Mouse (Mus musculus) brain, adult 2 months (tissue): ENCODE measurements around the gene Khdc4.

ENCODE experiments used
- DNase-seq: peaks from one replicate; pipeline ENCODE4 v3.0.0; 2011; ENCODE audit warnings: low read depth, low spot score

Gene Khdc4

DNA sequence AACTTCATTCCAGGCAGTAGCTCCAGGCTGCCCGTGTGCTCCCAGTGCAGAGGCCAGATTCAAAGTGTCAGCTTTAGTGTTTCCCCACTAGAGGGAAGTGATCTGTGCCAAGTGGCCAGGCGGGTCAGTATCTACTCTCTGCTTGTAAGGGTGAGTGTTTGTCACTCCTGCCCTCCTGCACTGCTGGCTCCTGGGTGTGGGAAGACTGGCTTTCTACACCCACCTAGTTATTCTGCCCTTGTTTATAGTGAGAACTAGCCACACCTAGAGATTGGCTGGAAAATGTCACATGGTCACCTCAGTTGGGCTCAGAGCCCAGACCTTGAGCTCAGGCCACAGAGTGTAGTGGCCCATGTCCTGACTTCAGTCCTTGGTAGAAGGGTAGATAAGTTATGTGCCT, 33.5 kb downstream of the Khdc4 start:
- peak; percentile 65 for DNase-seq

DNA sequence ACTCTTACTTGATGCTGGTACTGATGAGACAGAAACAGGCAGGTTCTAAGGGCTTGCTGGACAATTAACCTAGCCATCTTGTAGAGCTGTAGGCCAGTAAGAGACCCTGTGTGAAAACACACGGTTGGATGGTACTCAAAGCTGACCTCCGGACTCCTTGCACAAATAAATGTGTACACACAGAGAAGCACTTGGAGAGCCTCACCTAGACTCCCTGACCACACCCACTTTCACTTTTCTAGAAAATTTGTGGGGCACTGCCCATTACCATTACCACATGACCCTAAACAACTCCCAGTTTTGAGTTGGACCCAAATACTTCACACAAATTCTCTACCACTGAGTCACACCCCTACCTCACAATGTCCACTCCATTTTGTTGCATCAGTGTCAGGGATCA, 51.0 kb downstream of the Khdc4 start:
- no peak for DNase-seq

DNA sequence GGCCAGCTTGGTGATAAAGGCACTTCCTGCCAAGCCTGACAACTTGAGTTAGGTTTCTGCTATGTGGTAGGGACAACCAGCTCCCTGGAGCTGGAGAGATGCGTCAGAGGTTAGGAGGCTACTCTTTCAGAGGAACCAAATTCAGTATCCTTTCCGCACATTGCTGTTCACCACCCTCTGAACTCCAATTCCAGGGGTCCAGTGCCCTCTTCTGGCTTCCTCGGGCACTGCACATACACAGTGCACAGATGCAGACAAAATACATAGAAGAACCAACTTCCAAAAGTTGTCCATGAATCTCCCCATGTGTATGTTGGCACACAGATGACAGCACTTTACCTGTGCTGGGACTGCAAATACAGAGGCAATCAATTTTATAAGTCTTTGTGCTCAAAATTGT, 53.0 kb downstream of the Khdc4 start:
- peak; percentile 59 for DNase-seq

DNA sequence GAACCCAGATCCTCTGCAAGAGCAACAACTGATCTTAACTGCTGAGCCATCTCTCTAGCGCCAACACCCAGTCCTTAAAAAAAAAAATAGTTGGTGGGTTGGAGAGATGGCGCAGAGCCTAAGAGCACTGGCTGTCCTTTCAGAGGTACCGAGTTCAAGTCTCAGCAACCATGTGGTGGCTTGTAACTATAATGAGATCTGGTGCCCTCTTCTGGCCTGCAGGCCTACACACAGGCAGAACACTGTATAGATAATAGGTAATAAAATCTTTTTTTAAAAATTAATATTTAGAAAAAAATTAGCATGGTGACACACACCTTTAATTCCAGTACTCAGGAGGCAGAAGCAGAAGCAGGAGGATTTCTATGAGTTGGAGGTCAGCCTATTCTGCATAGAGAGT, 54.5 kb downstream of the Khdc4 start:
- DNase-seq, result no peak

DNA sequence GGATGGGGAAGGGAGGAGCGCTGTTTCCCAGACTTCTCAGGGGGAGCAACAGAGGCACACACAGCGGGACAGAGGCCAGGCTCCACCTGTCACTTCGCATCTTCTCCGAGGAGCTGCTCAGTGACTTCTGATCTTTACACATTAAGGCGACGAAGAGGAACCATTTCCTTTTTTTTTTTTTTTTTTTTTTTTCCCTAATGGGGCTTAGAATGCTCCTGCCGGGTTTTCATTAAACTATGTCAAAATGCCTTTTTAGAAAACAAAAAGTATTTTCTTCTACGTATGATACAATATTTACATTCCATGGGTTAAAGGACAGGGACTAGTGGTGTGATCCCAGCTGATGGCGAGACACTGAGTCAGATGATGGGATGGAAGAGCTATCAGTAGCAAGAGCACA, 59.9 kb downstream of the Khdc4 start:
- DNase-seq, result no peak

DNA sequence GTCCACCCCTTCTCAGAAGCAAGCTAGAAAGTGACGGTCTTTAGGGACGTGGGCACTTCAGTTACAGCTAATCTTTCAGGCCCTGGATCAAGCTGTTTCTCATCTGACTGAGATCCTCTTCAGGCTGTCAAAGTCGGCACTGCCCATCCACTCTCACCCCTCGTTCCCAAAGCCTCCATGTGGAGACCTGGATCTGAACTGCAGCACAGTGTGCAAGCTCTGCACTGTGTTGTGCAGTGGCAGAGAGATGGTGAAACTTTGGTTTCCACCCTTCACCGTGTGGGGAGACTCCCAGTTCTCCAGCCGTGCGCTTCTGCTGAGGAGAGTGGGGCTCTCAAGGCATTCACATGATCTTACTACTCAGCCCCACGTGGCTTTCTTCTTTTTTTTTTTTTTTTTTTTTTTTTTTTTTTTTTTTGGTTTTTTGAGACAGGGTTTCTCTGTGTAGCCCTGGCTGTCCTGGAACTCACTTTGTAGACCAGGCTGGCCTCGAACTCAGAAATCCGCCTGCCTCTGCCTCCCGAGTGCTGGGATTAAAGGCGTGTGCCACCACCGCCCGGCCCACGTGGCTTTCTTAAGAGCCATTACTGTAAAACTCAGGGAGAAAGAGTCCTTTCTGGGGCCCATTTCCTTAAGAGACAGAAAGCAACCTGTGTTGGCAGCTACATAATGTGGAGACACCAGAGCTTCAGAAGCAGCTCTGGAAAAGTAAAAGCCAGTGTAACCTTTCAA, 60.7 kb downstream of the Khdc4 start:
- DNase-seq, result no peak

DNA sequence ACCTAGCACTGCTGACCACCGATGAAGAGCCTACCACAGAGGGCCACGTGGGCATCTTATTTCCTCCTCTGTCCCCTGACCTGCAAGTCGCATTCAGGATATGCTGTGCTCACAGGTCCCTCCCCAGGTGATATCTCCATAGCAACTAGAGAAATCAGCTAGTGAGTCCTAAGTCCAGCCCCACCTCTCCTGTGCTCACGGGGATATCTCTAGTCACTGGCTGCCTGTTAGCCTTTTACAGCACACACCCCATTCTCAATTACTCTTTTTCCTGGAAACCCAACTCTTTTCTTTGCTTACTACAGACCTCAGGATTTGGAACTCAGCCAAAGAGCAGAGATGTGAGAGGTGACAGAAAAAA, 61.2 kb downstream of the Khdc4 start:
- no peak for DNase-seq

DNA sequence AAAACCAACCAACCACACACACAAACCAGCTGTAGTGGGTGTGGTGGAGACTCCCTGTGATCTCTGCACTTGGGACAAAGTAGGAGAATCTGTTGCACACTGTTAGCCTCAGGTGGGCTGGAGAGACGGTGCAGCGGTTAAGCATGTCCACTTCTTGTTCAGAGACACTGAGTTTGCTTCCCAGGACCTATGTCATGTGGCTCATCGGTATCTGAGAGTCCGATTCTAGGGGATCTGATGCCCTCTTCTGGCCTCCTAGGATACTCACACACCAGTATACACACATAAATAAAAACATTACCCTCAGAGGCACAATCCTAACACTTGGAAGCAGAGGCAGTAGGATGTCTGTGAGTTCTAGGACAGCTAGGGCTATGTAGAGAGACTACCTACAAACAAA, 68.7 kb downstream of the Khdc4 start:
- peak; percentile 56 for DNase-seq

DNA sequence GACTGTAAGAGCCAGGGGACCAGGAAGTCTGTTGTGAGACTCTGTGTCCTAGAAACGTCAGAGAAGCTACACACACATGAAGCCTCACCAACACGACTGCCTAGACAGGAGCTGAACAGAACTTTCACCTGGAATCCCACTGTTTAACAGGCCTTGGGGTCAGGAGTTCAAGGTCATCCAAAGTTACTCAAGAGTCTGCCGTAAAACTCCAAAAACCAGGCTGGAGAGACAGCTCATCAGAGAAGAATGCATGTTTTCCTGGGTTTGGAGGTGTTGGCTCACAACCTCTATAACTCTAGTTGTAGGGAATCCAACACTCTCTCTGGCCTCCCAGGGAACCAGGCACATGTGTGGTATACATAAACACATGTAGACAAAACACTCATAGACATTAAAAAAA, 69.9 kb downstream of the Khdc4 start:
- DNase-seq, result no peak

DNA sequence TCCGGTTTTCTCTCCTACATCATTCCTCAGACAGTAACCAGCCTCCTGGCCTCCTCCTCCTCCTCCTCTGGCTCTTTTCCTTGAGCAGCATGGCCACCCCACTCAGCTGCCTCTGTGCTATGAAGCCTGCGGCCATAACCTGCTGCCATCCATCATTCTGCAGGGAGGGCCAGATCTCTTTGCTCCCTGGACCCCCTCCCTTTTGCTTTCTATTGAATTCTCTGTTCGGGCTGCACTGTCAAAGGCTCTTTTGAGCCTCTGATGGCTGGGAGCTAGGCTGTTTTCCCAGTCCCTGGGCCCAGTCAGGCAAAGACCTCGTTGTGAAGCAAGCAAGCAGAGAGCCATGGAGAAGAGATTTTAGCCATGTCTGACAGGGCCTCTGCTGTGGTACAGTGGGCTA, 70.7 kb downstream of the Khdc4 start:
- peak; percentile 78 for DNase-seq

DNA sequence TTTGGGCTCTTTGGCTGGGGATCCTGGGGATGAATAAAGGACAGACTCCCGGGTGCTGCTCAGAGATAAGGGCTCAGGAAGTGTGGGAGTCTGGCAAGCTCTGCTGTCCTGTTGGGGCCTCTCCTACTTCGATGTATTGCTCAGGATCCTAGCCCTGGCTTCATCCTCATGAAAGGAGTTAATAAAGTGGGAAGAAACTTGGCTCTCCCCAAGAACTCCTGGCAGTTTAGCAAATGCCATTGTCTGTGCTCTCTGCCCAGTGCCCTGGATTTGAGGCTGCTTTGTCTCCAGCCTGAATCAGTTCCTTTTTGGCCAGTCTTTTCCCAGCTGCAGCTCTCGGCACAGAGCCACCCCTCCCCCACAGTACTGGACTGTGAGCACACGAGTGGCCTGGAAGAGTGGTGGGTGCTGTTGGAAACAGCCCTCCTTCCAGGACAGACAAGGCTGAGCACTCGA, 72.5 kb downstream of the Khdc4 start:
- peak; percentile 95 for DNase-seq

DNA sequence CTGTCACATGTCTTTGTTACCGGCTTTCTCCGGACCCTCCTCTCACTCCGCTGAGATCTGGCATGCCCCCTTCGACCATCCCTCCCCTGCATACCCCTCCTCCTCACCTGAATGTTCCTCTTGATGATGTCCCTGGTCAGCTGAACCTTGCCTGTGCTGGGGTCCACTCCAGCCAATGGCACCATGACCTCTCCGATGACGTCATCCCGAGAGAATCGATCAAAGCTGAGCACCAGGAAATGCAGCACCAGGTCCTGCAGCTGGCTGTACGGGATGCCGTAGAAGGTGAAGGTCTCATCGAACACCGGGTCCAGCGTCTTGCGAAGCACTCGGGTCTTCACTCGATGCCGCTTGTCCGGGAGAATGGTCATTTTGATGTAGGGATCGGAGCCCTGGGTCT, 76.0 kb downstream of the Khdc4 start:
- DNase-seq, result no peak

DNA sequence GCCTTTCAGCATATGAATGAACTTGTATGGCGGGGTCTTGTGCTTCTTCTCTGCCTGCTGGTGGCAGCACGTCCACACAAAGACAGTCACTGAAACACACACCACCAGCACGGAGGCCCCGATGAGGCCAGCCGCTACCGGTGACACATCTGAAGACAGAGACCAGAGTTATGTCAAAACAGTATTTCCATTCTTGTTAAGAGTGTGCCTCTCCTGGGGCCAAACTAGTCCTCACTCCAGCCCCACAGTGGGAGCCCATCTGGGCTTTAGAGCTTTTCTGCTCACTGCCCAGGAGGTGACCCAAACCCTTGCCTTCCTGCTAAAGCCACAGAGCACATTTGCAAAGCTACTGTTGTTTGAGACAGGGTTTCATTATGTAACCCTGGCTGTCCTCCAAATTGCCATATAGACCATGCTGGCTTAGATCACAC, 76.8 kb downstream of the Khdc4 start:
- peak; percentile 79 for DNase-seq
